Mouse (Mus musculus) intestine, embryonic 16.5 days (tissue): Measurements from ENCODE around the gene Adk. TPM values are rescaled to one million over a fixed set of nuclear protein-coding genes. Genes with fewer than 3 reads are reported as not detected.

ENCODE experiments used
- ATAC-seq: fragments of 200-750 bp; cut with Nextera tagmentation; 2 replicates; pipeline ENCODE4 v1.8.0; 2017; ENCODE audit warnings: moderate TSS enrichment, moderate library complexity
- H3K27ac ChIP-seq: fragments of 300-500 bp; sonication (generic); 2 replicates; pipeline ENCODE4 v1.5.1; 2014; ENCODE audit warnings: mild to moderate bottlenecking, low read length
- H3K27me3 ChIP-seq: fragments of 300-500 bp; sonication (generic); replicated peaks from 2 replicates; pipeline ENCODE4 v1.6.1; 2014; ENCODE audit warnings: low read length, control low read depth, mixed read lengths; ENCODE audit not compliant: control insufficient read depth, insufficient read depth
- H3K36me3 ChIP-seq: fragments of 300-500 bp; sonication (generic); 2 replicates; pipeline ENCODE4 v1.6.1; 2014; ENCODE audit warnings: low read length, control low read depth; ENCODE audit not compliant: control insufficient read depth, insufficient read depth
- H3K4me1 ChIP-seq: fragments of 300-500 bp; sonication (generic); 2 replicates; pipeline ENCODE4 v1.6.1; 2014; ENCODE audit warnings: low read length, control low read depth, mixed read lengths; ENCODE audit not compliant: control insufficient read depth, insufficient read depth
- H3K4me2 ChIP-seq: fragments of 300-500 bp; sonication (generic); 2 replicates; pipeline ENCODE4 v1.6.1; 2014; ENCODE audit warnings: low read depth, low read length, control low read depth
- H3K4me3 ChIP-seq: fragments of 300-500 bp; sonication (generic); 2 replicates; pipeline ENCODE4 v1.5.1; 2014; ENCODE audit warnings: mild to moderate bottlenecking, low read length
- H3K9ac ChIP-seq: fragments of 300-500 bp; sonication (generic); 2 replicates; pipeline ENCODE4 v1.6.1; 2014; ENCODE audit warnings: low read depth, low read length
- H3K9me3 ChIP-seq: fragments of 300-500 bp; sonication (generic); 2 replicates; pipeline ENCODE4 v1.6.1; 2016; ENCODE audit warnings: low read length, control low read depth; ENCODE audit not compliant: control insufficient read depth
- WGBS: fragments of 180-500 bp; shearing (Covaris S2); extraction: QIAGEN DNeasy Blood & Tissue Kit; methylation state at CpG from one replicate; pipeline ENCODE4 v1.1.7; 2014; 5-methylcytosine and 5-hydroxymethylcytosine counted together
- polyA plus RNA-seq: library from polyadenylated mRNA; unstranded; fragments of >200 nt; fragmentation: Nextera tagmentation; extraction: Ambion mirVana; gene quantifications from 2 replicates; pipeline ENCODE4 v1.2.1, GENCODE M21; 2015

Gene Adk
- polyA plus RNA-seq, 1 experiment from 2014 or later, result 244 TPM

- no peak overlapping the region for H3K9ac ChIP-seq
- H3K9me3 ChIP-seq, result no peaks in the 10 kb centered on the region
- H3K36me3 ChIP-seq, result no peaks in the 10 kb centered on the region
- H3K4me3 ChIP-seq, result no peak overlapping the region
- H3K4me1 ChIP-seq, result peaks cover 6% of the 10 kb centered on the region; the same call in 1 of the 2 replicates
- no peak overlapping the region for H3K27ac ChIP-seq
- H3K4me2 ChIP-seq, result no peak overlapping the region
- H3K27me3 ChIP-seq, result no peaks in the 10 kb centered on the region
- WGBS, result 51% methylated on average over 6 of the region's 6 CpGs
- ATAC-seq, result peak; percentile 52; the same call in 1 of the 2 replicates
Observed at GRCm38 (mm10) chr14:21278907-21279535, 226.6 kb downstream of the Adk start.

- no peak overlapping the region for H3K4me3 ChIP-seq
- H3K9me3 ChIP-seq, result no peaks in the 10 kb centered on the region
- no peaks in the 10 kb centered on the region for H3K36me3 ChIP-seq
- H3K27me3 ChIP-seq, result no peaks in the 10 kb centered on the region
- H3K4me1 ChIP-seq, result peaks cover 6% of the 10 kb centered on the region
- peak; percentile 69; the same call in 1 of the 2 replicates for ATAC-seq
- no peak overlapping the region for H3K9ac ChIP-seq
- WGBS, result 51% methylated on average over 3 of the region's 3 CpGs
- H3K4me2 ChIP-seq, result no peak overlapping the region
- no peak overlapping the region for H3K27ac ChIP-seq
Observed at GRCm38 (mm10) chr14:21280451-21280850, 228.1 kb downstream of the Adk start.

DNA sequence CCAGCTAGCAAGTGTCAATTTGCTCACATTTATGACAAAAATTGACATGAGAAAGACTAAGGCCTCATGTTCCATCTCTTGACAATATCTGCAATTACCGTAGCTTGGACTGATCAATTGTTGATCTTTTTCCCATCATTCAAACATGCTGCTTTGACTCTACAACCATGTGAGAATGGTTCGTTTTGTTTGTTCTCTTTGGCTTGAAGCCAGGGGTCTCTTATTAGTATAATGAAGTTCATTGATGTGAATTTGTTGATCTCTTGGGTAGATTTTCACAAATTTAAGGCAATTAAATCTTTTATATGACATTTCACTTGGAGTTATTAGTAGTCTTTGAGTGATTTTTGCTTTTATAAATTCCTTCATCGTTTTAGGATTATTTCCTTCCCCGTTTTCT is 229.1 kb downstream of the Adk start:
- Histone ChIP-seq H3K9me3 (no peaks in the 10 kb centered on the region), H3K27ac (no peak overlapping the region), H3K4me3 (no peak overlapping the region)

GRCm38 (mm10) chr14:21284116-21284515 is 231.7 kb downstream of the Adk start:
- Histone ChIP-seq H3K27me3 (no peaks in the 10 kb centered on the region), H3K4me3 (no peak overlapping the region), H3K36me3 (no peaks in the 10 kb centered on the region), H3K27ac (no peak overlapping the region), H3K4me1 (no peaks in the 10 kb centered on the region; the same call in 1 of the 2 replicates), H3K9ac (no peak overlapping the region), H3K9me3 (no peaks in the 10 kb centered on the region), H3K4me2 (no peak overlapping the region)
- ATAC-seq, result no peak
- 55% methylated on average over 7 of the region's 7 CpGs for WGBS

More for the DNA sequence above, 229.1 kb downstream of the Adk start:
- ATAC-seq, result no peak
- Histone ChIP-seq H3K36me3 (no peaks in the 10 kb centered on the region), H3K4me1 (peaks cover 6% of the 10 kb centered on the region), H3K4me2 (no peak overlapping the region), H3K27me3 (no peaks in the 10 kb centered on the region), H3K9ac (no peak overlapping the region)
- 80% methylated on average over 4 of the region's 4 CpGs for WGBS

GRCm38 (mm10) chr14:21284847-21285246 is 232.5 kb downstream of the Adk start:
- Histone ChIP-seq H3K4me1 (no peaks in the 10 kb centered on the region; the same call in 1 of the 2 replicates), H3K27me3 (no peaks in the 10 kb centered on the region), H3K4me2 (no peak overlapping the region), H3K36me3 (no peaks in the 10 kb centered on the region), H3K27ac (no peak overlapping the region), H3K9ac (no peak overlapping the region), H3K9me3 (no peaks in the 10 kb centered on the region), H3K4me3 (no peak overlapping the region)
- WGBS, result 73% methylated on average over 5 of the region's 5 CpGs
- ATAC-seq, result no peak

DNA sequence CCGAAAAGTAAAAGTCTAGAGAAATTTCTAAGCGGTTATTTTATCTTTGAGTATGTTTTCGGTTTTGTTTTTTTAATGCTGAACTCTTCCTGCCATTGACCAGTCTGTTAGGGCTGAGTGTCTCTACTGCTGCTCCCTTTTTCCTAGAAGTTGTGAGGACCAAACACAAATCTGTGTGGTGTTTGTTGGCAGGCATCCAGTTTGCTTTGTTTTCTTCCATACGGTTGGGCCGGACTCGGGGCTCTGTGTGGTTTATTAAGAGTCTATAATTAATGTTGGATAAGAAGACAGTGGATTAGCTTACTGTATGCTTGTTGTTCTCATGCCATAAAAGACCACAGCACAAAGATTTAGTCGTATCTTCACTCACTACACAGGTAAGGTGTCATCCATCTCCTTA is 233.9 kb downstream of the Adk start:
- Histone ChIP-seq H3K4me1 (no peaks in the 10 kb centered on the region; the same call in 1 of the 2 replicates), H3K9ac (no peak overlapping the region), H3K27me3 (no peaks in the 10 kb centered on the region), H3K36me3 (no peaks in the 10 kb centered on the region), H3K4me3 (no peak overlapping the region), H3K4me2 (no peak overlapping the region), H3K9me3 (no peaks in the 10 kb centered on the region), H3K27ac (no peak overlapping the region)
- ATAC-seq, result no peak
- WGBS, result 71% methylated on average over 7 of the region's 7 CpGs

- Histone ChIP-seq H3K27ac (no peak overlapping the region), H3K4me3 (no peak overlapping the region), H3K9ac (no peak overlapping the region), H3K36me3 (no peaks in the 10 kb centered on the region), H3K4me1 (no peaks in the 10 kb centered on the region; the same call in 1 of the 2 replicates), H3K27me3 (no peaks in the 10 kb centered on the region), H3K9me3 (no peaks in the 10 kb centered on the region), H3K4me2 (no peak overlapping the region)
- ATAC-seq, result no peak
- WGBS, result 66% methylated on average over 9 of the region's 9 CpGs
Observed at GRCm38 (mm10) chr14:21287726-21288442, 235.5 kb downstream of the Adk start.

GRCm38 (mm10) chr14:21299743-21300142 is 247.4 kb downstream of the Adk start:
- no peak overlapping the region for H3K4me3 ChIP-seq
- H3K27me3 ChIP-seq, result no peaks in the 10 kb centered on the region
- no peaks in the 10 kb centered on the region for H3K9me3 ChIP-seq
- no peaks in the 10 kb centered on the region for H3K36me3 ChIP-seq
- H3K4me1 ChIP-seq, result no peaks in the 10 kb centered on the region
- H3K9ac ChIP-seq, result no peak overlapping the region
- H3K4me2 ChIP-seq, result no peak overlapping the region
- WGBS, result 70% methylated on average over 4 of the region's 4 CpGs
- no peak for ATAC-seq
- no peak overlapping the region for H3K27ac ChIP-seq

- no peak overlapping the region for H3K4me3 ChIP-seq
- H3K27me3 ChIP-seq, result no peaks in the 10 kb centered on the region
- H3K9me3 ChIP-seq, result no peaks in the 10 kb centered on the region
- no peaks in the 10 kb centered on the region for H3K36me3 ChIP-seq
- H3K27ac ChIP-seq, result no peak overlapping the region
- WGBS, result 100% methylated on average over 1 of the region's 1 CpGs
- ATAC-seq, result no peak
- H3K4me2 ChIP-seq, result no peak overlapping the region
- no peak overlapping the region for H3K9ac ChIP-seq
- H3K4me1 ChIP-seq, result peaks cover 4% of the 10 kb centered on the region; the same call in 1 of the 2 replicates
Observed at GRCm38 (mm10) chr14:21304815-21305214, 252.4 kb downstream of the Adk start.
